Mouse (Mus musculus) bone marrow, adult 2 months (tissue): ENCODE measurements around the gene C2cd2l.
A peak's percentile ranks its signal among the peaks of the same experiment; 100 is the strongest.

Source experiments
- CTCF ChIP-seq: fragments of 200-500 bp; IDR thresholded peaks from 2 replicates; pipeline ENCODE4 v1.5.1; 2011; ENCODE audit warnings: low read length, control low read depth; ENCODE audit not compliant: control insufficient read depth, insufficient read depth
- POLR2A ChIP-seq: fragments of 200-500 bp; IDR thresholded peaks from 2 replicates; pipeline ENCODE4 v1.6.1; 2011; ENCODE audit warnings: low read depth, mild to moderate bottlenecking, control low read depth, low read length, borderline replicate concordance; ENCODE audit not compliant: control insufficient read depth

GRCm38 (mm10) chr9:44268432-44268831 is 51.7 kb downstream of the C2cd2l start, which contains the start of gene Nlrx1:
- TF ChIP-seq CTCF (0 out of 2 replicates have a peak, but pooled peaks have one; percentile 4), POLR2A (no peak)
